Mouse (Mus musculus) granulocyte monocyte progenitor cell, adult 5-6 weeks (primary cell): ENCODE results near the gene Taar5. TPM values are rescaled to one million over a fixed set of nuclear protein-coding genes. Genes with fewer than 3 reads are reported as not detected.

Experiments
- ATAC-seq: replicated peaks from 2 replicates; pipeline ENCODE4 v1.8.0; 2016; ENCODE audit warnings: mild to moderate bottlenecking, moderate TSS enrichment, inconsistent platforms; ENCODE audit not compliant: poor library complexity, severe bottlenecking
- total RNA-seq, 2 experiments: library from RNA; stranded (forward) in 1 of 2; stranded (reverse) in 1 of 2; fragments of 200-712, 200-1000 nt in 1 of 2; fragments of >200 nt in 1 of 2; fragmentation: Nextera tagmentation in 1 of 2; gene quantifications; 2 replicates each; pipeline ENCODE4 v1.2.3; 2014 to 2017

Gene Taar5
- total RNA-seq, 2 experiments from 2014 or later, result not detected

- ATAC-seq, result no peak
Measured at GRCm38 (mm10) chr10:24007034-24007433, 36.5 kb downstream of the Taar5 start.

DNA sequence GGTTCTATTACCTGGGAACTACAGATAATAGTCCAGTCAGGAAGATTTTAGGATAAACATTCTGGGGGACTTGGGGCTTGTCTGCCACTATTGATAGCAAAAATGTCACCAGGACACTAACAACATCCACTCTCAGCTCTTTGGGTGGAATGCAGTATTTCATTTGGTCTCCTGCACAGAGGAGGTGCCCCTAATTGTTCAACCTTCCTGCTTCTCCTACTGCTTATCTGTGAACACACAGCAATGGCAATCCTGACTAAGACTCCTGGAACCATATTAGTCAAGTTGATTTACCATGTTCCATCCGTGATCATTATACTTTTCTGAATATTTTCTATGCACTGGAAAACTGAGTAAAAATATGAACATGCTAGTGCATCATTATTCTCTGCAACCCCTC is 37.6 kb downstream of the Taar5 start:
- no peak for ATAC-seq

Other genes starting within 250 kb of the Taar5 start
- 9,329 and 9,382 TPM in 2 replicates for gene Rps12, start 183.4 kb upstream of the Taar5 start, total RNA-seq (2014; fragmentation: Nextera tagmentation)
- 1,810 and 2,372 TPM in 2 replicates for gene Rps12, start 183.4 kb upstream of the Taar5 start, total RNA-seq (2017)
- 2.8 TPM in 1 of 2 replicates, not detected in the other for gene Slc18b1, start 173.7 kb upstream of the Taar5 start, total RNA-seq (2014; fragmentation: Nextera tagmentation)
- gene Slc18b1, start 173.7 kb upstream of the Taar5 start, total RNA-seq (2017), result not detected in 2 replicates
- not detected in 2 replicates for gene Vnn3, start 119.2 kb upstream of the Taar5 start, total RNA-seq (2014; fragmentation: Nextera tagmentation)
- gene Vnn3, start 119.2 kb upstream of the Taar5 start, total RNA-seq (2017), result 0.34 TPM in 1 of 2 replicates, not detected in the other
- gene Vnn1, start 76.0 kb upstream of the Taar5 start, total RNA-seq (2014; fragmentation: Nextera tagmentation), result not detected in 2 replicates
- gene Vnn1, start 76.0 kb upstream of the Taar5 start, total RNA-seq (2017), result not detected in 2 replicates
- gene Taar1, start 50.4 kb upstream of the Taar5 start, total RNA-seq (2014; fragmentation: Nextera tagmentation), result not detected in 2 replicates
- not detected in 2 replicates for gene Taar1, start 50.4 kb upstream of the Taar5 start, total RNA-seq (2017)
- gene Taar2, start 32.1 kb upstream of the Taar5 start, total RNA-seq (2014; fragmentation: Nextera tagmentation), result not detected in 2 replicates
- not detected in 2 replicates for gene Taar2, start 32.1 kb upstream of the Taar5 start, total RNA-seq (2017)
- gene Taar3, start 21.1 kb upstream of the Taar5 start, total RNA-seq (2014; fragmentation: Nextera tagmentation), result not detected in 2 replicates
- gene Taar3, start 21.1 kb upstream of the Taar5 start, total RNA-seq (2017), result not detected in 2 replicates
- gene Taar4, start 10.2 kb upstream of the Taar5 start, total RNA-seq (2014; fragmentation: Nextera tagmentation), result not detected in 2 replicates
- not detected in 2 replicates for gene Taar4, start 10.2 kb upstream of the Taar5 start, total RNA-seq (2017)
- gene Taar6, start 14.9 kb downstream of the Taar5 start, total RNA-seq (2014; fragmentation: Nextera tagmentation), result not detected in 2 replicates
- not detected in 2 replicates for gene Taar6, start 14.9 kb downstream of the Taar5 start, total RNA-seq (2017)
- gene Taar7a, start 22.8 kb downstream of the Taar5 start, total RNA-seq (2014; fragmentation: Nextera tagmentation), result not detected in 2 replicates
- gene Taar7a, start 22.8 kb downstream of the Taar5 start, total RNA-seq (2017), result not detected in 2 replicates
- gene Taar7b, start 29.2 kb downstream of the Taar5 start, total RNA-seq (2014; fragmentation: Nextera tagmentation), result not detected in 2 replicates
- gene Taar7b, start 29.2 kb downstream of the Taar5 start, total RNA-seq (2017), result not detected in 2 replicates
- not detected in 2 replicates for gene Taar7d, start 56.5 kb downstream of the Taar5 start, total RNA-seq (2014; fragmentation: Nextera tagmentation)
- gene Taar7d, start 56.5 kb downstream of the Taar5 start, total RNA-seq (2017), result not detected in 2 replicates
- not detected in 2 replicates for gene Taar7e, start 66.9 kb downstream of the Taar5 start, total RNA-seq (2014; fragmentation: Nextera tagmentation)
- not detected in 2 replicates for gene Taar7e, start 66.9 kb downstream of the Taar5 start, total RNA-seq (2017)
- not detected in 2 replicates for gene Taar7f, start 78.8 kb downstream of the Taar5 start, total RNA-seq (2014; fragmentation: Nextera tagmentation)
- gene Taar7f, start 78.8 kb downstream of the Taar5 start, total RNA-seq (2017), result not detected in 2 replicates
- not detected in 2 replicates for gene Taar8a, start 105.8 kb downstream of the Taar5 start, total RNA-seq (2014; fragmentation: Nextera tagmentation)
- gene Taar8a, start 105.8 kb downstream of the Taar5 start, total RNA-seq (2017), result not detected in 2 replicates
- gene Taar8b, start 121.6 kb downstream of the Taar5 start, total RNA-seq (2014; fragmentation: Nextera tagmentation), result not detected in 2 replicates
- not detected in 2 replicates for gene Taar8b, start 121.6 kb downstream of the Taar5 start, total RNA-seq (2017)
- gene Taar8c, start 131.2 kb downstream of the Taar5 start, total RNA-seq (2014; fragmentation: Nextera tagmentation), result not detected in 2 replicates
- not detected in 2 replicates for gene Taar8c, start 131.2 kb downstream of the Taar5 start, total RNA-seq (2017)
- gene Taar9, start 138.8 kb downstream of the Taar5 start, total RNA-seq (2014; fragmentation: Nextera tagmentation), result not detected in 2 replicates
- gene Taar9, start 138.8 kb downstream of the Taar5 start, total RNA-seq (2017), result not detected in 2 replicates
- gene Stx7, start 178.6 kb downstream of the Taar5 start, total RNA-seq (2014; fragmentation: Nextera tagmentation), result 47.3 and 48.3 TPM in 2 replicates
- 60.2 and 67.6 TPM in 2 replicates for gene Stx7, start 178.6 kb downstream of the Taar5 start, total RNA-seq (2017)